Mouse (Mus musculus): ENCODE results near the gene Tdpoz4. TPM values are rescaled to one million over a fixed set of nuclear protein-coding genes. Genes with fewer than 3 reads are reported as not detected.
"Not testable (repeated sequence)": the region's sequence is repeated elsewhere in the genome, so short reads cannot be mapped to it uniquely, and the experiment has no call there.

Tdpoz4 gene
- not detected in 2 replicates for total RNA-seq (2014; rRNA removed)
- not detected in 2 replicates for polyA plus RNA-seq (2015; fragmentation: Nextera tagmentation; extraction: Ambion mirVana)

- H3K9me3 ChIP-seq (ENCODE audit: low read length); H3K27ac ChIP-seq (ENCODE audit: low read depth, low read length); H3K9ac ChIP-seq; H3K4me2 ChIP-seq (ENCODE audit: low read depth); H3K27me3 ChIP-seq (ENCODE audit: insufficient read depth, low read length); DNase-seq; H3K4me3 ChIP-seq (ENCODE audit: low read depth, low read length); H3K36me3 ChIP-seq (ENCODE audit: insufficient read depth); H3K4me1 ChIP-seq (ENCODE audit: insufficient read depth); ATAC-seq: not testable (repeated sequence)
Observed at GRCm38 (mm10) chr3:93796098-93796497, at the start of gene Tdpoz4. Tdpoz4 (plus strand) TSS chr3:93796398.

- H3K27ac ChIP-seq (ENCODE audit: low read depth, low read length); H3K4me1 ChIP-seq (ENCODE audit: insufficient read depth); H3K4me3 ChIP-seq (ENCODE audit: low read depth, low read length); H3K27me3 ChIP-seq (ENCODE audit: insufficient read depth, low read length); ATAC-seq; H3K4me2 ChIP-seq (ENCODE audit: low read depth); H3K9ac ChIP-seq; H3K36me3 ChIP-seq (ENCODE audit: insufficient read depth); DNase-seq; H3K9me3 ChIP-seq (ENCODE audit: low read length): not testable (repeated sequence)
- WGBS: 93% methylated on average over 18 of the region's 18 CpGs
Observed at GRCm38 (mm10) chr3:93754022-93754421, 42.2 kb upstream of the Tdpoz4 start.

GRCm38 (mm10) chr3:93772700-93773099 lies 23.5 kb upstream of the Tdpoz4 start, which contains the start of gene Gm5773:
Gm5773 (plus strand) TSS chr3:93773000.
- not testable (repeated sequence) for H3K4me3 ChIP-seq (ENCODE audit: low read depth, low read length); H3K9ac ChIP-seq; H3K27ac ChIP-seq (ENCODE audit: low read depth, low read length); H3K9me3 ChIP-seq (ENCODE audit: low read length); DNase-seq; ATAC-seq; H3K27me3 ChIP-seq (ENCODE audit: insufficient read depth, low read length); H3K4me1 ChIP-seq (ENCODE audit: insufficient read depth); H3K36me3 ChIP-seq (ENCODE audit: insufficient read depth); H3K4me2 ChIP-seq (ENCODE audit: low read depth)
- WGBS: 78% methylated on average over 1 of the region's 1 CpGs

GRCm38 (mm10) chr3:93813341-93813740 lies 17.1 kb downstream of the Tdpoz4 start:
- not testable (repeated sequence) for H3K9ac ChIP-seq; H3K27me3 ChIP-seq (ENCODE audit: insufficient read depth, low read length); H3K27ac ChIP-seq (ENCODE audit: low read depth, low read length); H3K4me2 ChIP-seq (ENCODE audit: low read depth); H3K4me3 ChIP-seq (ENCODE audit: low read depth, low read length); H3K4me1 ChIP-seq (ENCODE audit: insufficient read depth); H3K9me3 ChIP-seq (ENCODE audit: low read length); H3K36me3 ChIP-seq (ENCODE audit: insufficient read depth)
- 0 out of 2 replicates have a peak, but pooled peaks have one; percentile 22 for TF ChIP-seq CTCF (IDR thresholded peaks at IDR 0.05; ENCODE audit: low read depth)
- DNase-seq: peak; percentile 0
- peak; percentile 61; the same call in 1 of the 2 replicates for ATAC-seq

- not testable (repeated sequence) for H3K9me3 ChIP-seq (ENCODE audit: low read length); H3K27me3 ChIP-seq (ENCODE audit: insufficient read depth, low read length); H3K27ac ChIP-seq (ENCODE audit: low read depth, low read length); DNase-seq; H3K9ac ChIP-seq; H3K4me3 ChIP-seq (ENCODE audit: low read depth, low read length); H3K36me3 ChIP-seq (ENCODE audit: insufficient read depth); H3K4me2 ChIP-seq (ENCODE audit: low read depth); H3K4me1 ChIP-seq (ENCODE audit: insufficient read depth); ATAC-seq
- WGBS: 90% methylated on average over 1 of the region's 1 CpGs
Observed at GRCm38 (mm10) chr3:93825720-93826119, 29.5 kb downstream of the Tdpoz4 start, which contains the start of gene Tdpoz3. Tdpoz3 (plus strand) TSS chr3:93826020.

Other genes with a start within 250 kb of the Tdpoz4 start
- gene S100a10, start 241.3 kb upstream of the Tdpoz4 start, total RNA-seq (2014; rRNA removed): 139 and 198 TPM in 2 replicates
- gene S100a10, start 241.3 kb upstream of the Tdpoz4 start, polyA plus RNA-seq (2015; fragmentation: Nextera tagmentation; extraction: Ambion mirVana): 187 and 244 TPM in 2 replicates
- gene Tdpoz2, start 143.7 kb upstream of the Tdpoz4 start, total RNA-seq (2014; rRNA removed): not detected in 2 replicates
- not detected in 2 replicates for gene Tdpoz2, start 143.7 kb upstream of the Tdpoz4 start, polyA plus RNA-seq (2015; fragmentation: Nextera tagmentation; extraction: Ambion mirVana)
- gene Tdpoz1, start 120.1 kb upstream of the Tdpoz4 start, total RNA-seq (2014; rRNA removed): not detected in 2 replicates
- gene Tdpoz1, start 120.1 kb upstream of the Tdpoz4 start, polyA plus RNA-seq (2015; fragmentation: Nextera tagmentation; extraction: Ambion mirVana): not detected in 2 replicates
- gene Gm37596, start 103.3 kb upstream of the Tdpoz4 start, total RNA-seq (2014; rRNA removed): not detected in 2 replicates
- not detected in 2 replicates for gene Gm37596, start 103.3 kb upstream of the Tdpoz4 start, polyA plus RNA-seq (2015; fragmentation: Nextera tagmentation; extraction: Ambion mirVana)
- gene Gm5773, start 23.4 kb upstream of the Tdpoz4 start, total RNA-seq (2014; rRNA removed): not detected in 2 replicates
- not detected in 2 replicates for gene Gm5773, start 23.4 kb upstream of the Tdpoz4 start, polyA plus RNA-seq (2015; fragmentation: Nextera tagmentation; extraction: Ambion mirVana)
- gene Tdpoz3, start 29.6 kb downstream of the Tdpoz4 start, total RNA-seq (2014; rRNA removed): not detected in 2 replicates
- not detected in 2 replicates for gene Tdpoz3, start 29.6 kb downstream of the Tdpoz4 start, polyA plus RNA-seq (2015; fragmentation: Nextera tagmentation; extraction: Ambion mirVana)
- gene Gm9117, start 147.1 kb downstream of the Tdpoz4 start, total RNA-seq (2014; rRNA removed): not detected in 2 replicates
- gene Gm9117, start 147.1 kb downstream of the Tdpoz4 start, polyA plus RNA-seq (2015; fragmentation: Nextera tagmentation; extraction: Ambion mirVana): not detected in 2 replicates
- gene Tdpoz5, start 164.9 kb downstream of the Tdpoz4 start, total RNA-seq (2014; rRNA removed): not detected in 2 replicates
- gene Tdpoz5, start 164.9 kb downstream of the Tdpoz4 start, polyA plus RNA-seq (2015; fragmentation: Nextera tagmentation; extraction: Ambion mirVana): not detected in 2 replicates

All from forebrain, postnatal 0 days (tissue).